Mouse (Mus musculus) kidney, postnatal 0 days (tissue): ENCODE measurements at regions not wholly inside any gene's neighbourhood (a gene's known extent, or its start where the extent isn't known, plus 50 kb on each side); places are given as distances from the start of the nearest gene placed in this dataset.

Experiments used
- ATAC-seq: fragments of 200-750 bp; cut with Nextera tagmentation; replicated peaks from 2 replicates; pipeline ENCODE4 v1.8.0; 2017; ENCODE audit warnings: low read depth, moderate number of reproducible peaks, moderate TSS enrichment, moderate library complexity; ENCODE audit not compliant: low FRiP score
- DNase-seq: peaks from one replicate; pipeline ENCODE4 v3.0.0-alpha.2; 2016; ENCODE audit warnings: low spot score
- H3K27ac ChIP-seq: fragments of 300-500 bp; sonication (generic); 2 replicates; pipeline ENCODE4 v1.5.1; 2014; ENCODE audit warnings: mild to moderate bottlenecking
- H3K27me3 ChIP-seq: fragments of 300-500 bp; sonication (generic); 2 replicates; pipeline ENCODE4 v1.6.1; 2014; ENCODE audit warnings: low read length, mixed read lengths; ENCODE audit not compliant: insufficient read depth
- H3K36me3 ChIP-seq: fragments of 300-500 bp; sonication (generic); 2 replicates; pipeline ENCODE4 v1.6.1; 2014; ENCODE audit warnings: low read length, mixed read lengths; ENCODE audit not compliant: insufficient read depth
- H3K4me1 ChIP-seq: fragments of 300-500 bp; sonication (generic); replicated peaks from 2 replicates; pipeline ENCODE4 v1.6.1; 2014; ENCODE audit warnings: antibody characterized with exemption, low read length, mixed read lengths; ENCODE audit not compliant: insufficient read depth
- H3K4me2 ChIP-seq: fragments of 300-500 bp; sonication (generic); 2 replicates; pipeline ENCODE4 v1.6.1; 2014; ENCODE audit warnings: mild to moderate bottlenecking, low read length, moderate library complexity, mixed read lengths
- H3K4me3 ChIP-seq: fragments of 300-500 bp; sonication (generic); replicated peaks from 2 replicates; pipeline ENCODE4 v1.5.1; 2014; ENCODE audit warnings: low read depth, low read length
- H3K9ac ChIP-seq: fragments of 300-500 bp; sonication (generic); 2 replicates; pipeline ENCODE4 v1.6.1; 2014; ENCODE audit warnings: low read depth, low read length
- H3K9me3 ChIP-seq: fragments of 300-500 bp; sonication (generic); replicated peaks from 2 replicates; pipeline ENCODE4 v1.6.1; 2016; ENCODE audit warnings: low read length, inconsistent platforms, mixed read lengths
- CTCF ChIP-seq: IDR thresholded peaks from 2 replicates; pipeline ENCODE4 v1.5.1; 2016; ENCODE audit warnings: antibody characterized with exemption, low read depth, mild to moderate bottlenecking, moderate library complexity
- WGBS: fragments of 180-500 bp; shearing (Covaris S2); extraction: QIAGEN DNeasy Blood & Tissue Kit; methylation state at CpG from one replicate; pipeline ENCODE4 v1.1.7; 2014; 5-methylcytosine and 5-hydroxymethylcytosine counted together

DNA sequence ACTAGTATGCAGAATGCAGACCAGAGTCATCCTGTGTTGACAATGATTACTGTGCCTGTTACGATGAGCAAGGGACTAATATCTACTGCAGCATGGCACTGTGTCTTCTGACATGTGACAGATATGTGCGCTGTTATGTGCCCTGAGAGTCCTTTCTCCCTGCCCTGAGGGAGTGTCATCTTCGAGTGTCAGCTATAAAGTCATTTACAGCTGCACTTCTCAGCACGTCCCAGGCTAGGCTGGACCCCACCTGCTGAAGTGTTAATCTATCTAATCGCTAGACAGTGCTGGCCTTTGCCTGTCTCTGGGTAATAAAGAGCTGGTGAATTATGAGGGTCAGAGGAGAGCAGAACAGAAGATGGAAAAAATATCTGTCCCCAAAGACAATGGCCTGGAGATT lies 337.7 kb downstream of the Prdm2 start:
- ATAC-seq (no peak), DNase-seq (no peak)
- Histone ChIP-seq H3K9me3 (no peaks in the 10 kb centered on the region), H3K36me3 (no peaks in the 10 kb centered on the region), H3K9ac (no peak overlapping the region), H3K4me3 (no peak overlapping the region), H3K27ac (no peak overlapping the region), H3K27me3 (no peaks in the 10 kb centered on the region), H3K4me2 (no peak overlapping the region), H3K4me1 (no peaks in the 10 kb centered on the region)
- no peak for TF ChIP-seq CTCF
- 34% methylated on average over 5 of the region's 5 CpGs for WGBS

GRCm38 (mm10) chr4:142866341-142866740 lies 346.5 kb downstream of the Prdm2 start:
- H3K27ac ChIP-seq, result no peak overlapping the region
- no peak overlapping the region for H3K4me3 ChIP-seq
- H3K9ac ChIP-seq, result no peak overlapping the region
- no peaks in the 10 kb centered on the region for H3K9me3 ChIP-seq
- DNase-seq (no peak), ATAC-seq (no peak)
- no peak overlapping the region for H3K4me2 ChIP-seq
- no peaks in the 10 kb centered on the region for H3K27me3 ChIP-seq
- no peaks in the 10 kb centered on the region for H3K36me3 ChIP-seq
- TF ChIP-seq CTCF, result no peak
- WGBS, result 88% methylated on average over 7 of the region's 7 CpGs
- no peaks in the 10 kb centered on the region for H3K4me1 ChIP-seq

DNA sequence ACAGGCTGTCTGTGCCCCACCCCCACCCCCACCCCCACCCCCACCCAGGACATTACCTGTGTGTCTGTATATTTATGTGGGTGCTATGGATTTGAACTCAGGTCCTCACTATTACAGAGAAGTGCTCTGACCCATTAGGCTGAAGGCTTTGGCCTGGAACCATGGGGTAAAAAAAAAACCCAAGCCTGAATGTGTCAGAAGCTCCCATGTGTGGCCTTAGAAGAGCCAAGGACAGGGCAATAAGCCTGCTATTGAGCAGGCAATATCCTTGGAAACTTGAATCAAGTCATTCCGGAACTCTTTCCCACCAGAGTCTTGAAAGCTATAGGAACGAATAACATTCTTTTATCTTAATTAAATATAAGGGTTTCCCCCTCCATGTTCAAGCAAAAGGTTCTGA lies 347.2 kb downstream of the Prdm2 start:
- TF ChIP-seq CTCF, result no peak
- Histone ChIP-seq H3K9me3 (no peaks in the 10 kb centered on the region), H3K9ac (no peak overlapping the region), H3K4me2 (no peak overlapping the region), H3K27me3 (no peaks in the 10 kb centered on the region), H3K27ac (no peak overlapping the region), H3K4me3 (no peak overlapping the region), H3K36me3 (no peaks in the 10 kb centered on the region), H3K4me1 (no peaks in the 10 kb centered on the region)
- ATAC-seq (no peak), DNase-seq (no peak)
- WGBS, result 97% methylated on average over 2 of the region's 2 CpGs

GRCm38 (mm10) chr4:142863939-142864338 lies 348.9 kb downstream of the Prdm2 start:
- 66% methylated on average over 5 of the region's 5 CpGs for WGBS
- Histone ChIP-seq H3K27me3 (no peaks in the 10 kb centered on the region), H3K4me1 (no peaks in the 10 kb centered on the region), H3K36me3 (no peaks in the 10 kb centered on the region), H3K9ac (no peak overlapping the region), H3K4me2 (no peak overlapping the region), H3K4me3 (no peak overlapping the region), H3K9me3 (no peaks in the 10 kb centered on the region), H3K27ac (no peak overlapping the region)
- DNase-seq, result no peak
- no peak for ATAC-seq
- TF ChIP-seq CTCF, result no peak

DNA sequence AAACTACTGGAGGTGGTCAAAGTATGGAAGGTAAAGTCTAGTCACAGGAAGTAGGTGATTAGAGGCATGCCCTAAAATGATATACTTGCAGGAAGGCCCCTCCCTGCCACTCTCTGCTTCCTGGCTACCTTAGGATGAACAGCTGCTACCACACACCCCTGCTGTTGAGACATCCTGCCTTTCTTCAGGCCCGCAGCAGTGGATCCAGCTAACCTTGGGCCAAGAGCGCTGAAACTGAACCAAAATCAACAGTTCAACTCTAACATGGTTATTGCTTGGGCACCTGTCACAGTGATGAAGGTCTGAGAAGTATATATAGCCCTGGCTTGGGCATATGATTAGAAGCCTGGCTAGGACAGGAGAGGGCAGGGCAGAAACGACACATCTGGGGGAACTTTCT lies 352.4 kb downstream of the Prdm2 start:
- no peak overlapping the region for H3K9ac ChIP-seq
- no peak overlapping the region for H3K4me3 ChIP-seq
- no peaks in the 10 kb centered on the region for H3K4me1 ChIP-seq
- H3K9me3 ChIP-seq, result no peaks in the 10 kb centered on the region
- no peak overlapping the region for H3K4me2 ChIP-seq
- no peak overlapping the region for H3K27ac ChIP-seq
- 85% methylated on average over 3 of the region's 3 CpGs for WGBS
- no peak for DNase-seq
- H3K27me3 ChIP-seq, result no peaks in the 10 kb centered on the region
- no peak for TF ChIP-seq CTCF
- no peaks in the 10 kb centered on the region for H3K36me3 ChIP-seq
- no peak for ATAC-seq

DNA sequence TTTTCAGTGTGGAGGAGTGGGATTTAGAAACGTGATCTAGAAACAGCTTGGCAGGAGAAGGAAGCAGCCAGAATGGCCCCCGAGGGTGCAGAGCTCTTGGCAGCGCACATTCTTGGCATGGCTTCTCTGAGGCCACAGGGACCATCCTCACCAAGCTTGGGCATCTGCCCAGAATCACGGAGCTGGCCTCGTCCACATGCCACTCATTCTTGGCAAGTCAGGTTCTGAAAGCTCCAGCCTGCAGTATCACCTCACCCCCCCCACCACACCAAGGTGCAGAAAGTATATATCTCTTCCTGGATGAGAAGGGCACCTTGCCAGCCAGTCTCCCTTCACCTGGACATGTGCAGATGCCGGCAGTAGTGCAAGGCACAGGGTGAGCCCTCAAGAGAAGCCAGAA lies 356.2 kb downstream of the Prdm2 start:
- H3K27me3 ChIP-seq, result no peaks in the 10 kb centered on the region
- no peak overlapping the region for H3K4me2 ChIP-seq
- no peak overlapping the region for H3K4me3 ChIP-seq
- 43% methylated on average over 6 of the region's 6 CpGs for WGBS
- H3K36me3 ChIP-seq, result no peaks in the 10 kb centered on the region
- H3K4me1 ChIP-seq, result no peaks in the 10 kb centered on the region
- H3K27ac ChIP-seq, result no peak overlapping the region
- H3K9ac ChIP-seq, result no peak overlapping the region
- no peaks in the 10 kb centered on the region for H3K9me3 ChIP-seq
- no peak for DNase-seq
- TF ChIP-seq CTCF, result no peak
- no peak for ATAC-seq

GRCm38 (mm10) chr4:142855635-142856034 lies 357.2 kb downstream of the Prdm2 start:
- Histone ChIP-seq H3K4me2 (no peak overlapping the region), H3K27me3 (no peaks in the 10 kb centered on the region), H3K4me1 (no peaks in the 10 kb centered on the region), H3K9ac (no peak overlapping the region), H3K36me3 (no peaks in the 10 kb centered on the region), H3K27ac (no peak overlapping the region), H3K9me3 (no peaks in the 10 kb centered on the region), H3K4me3 (no peak overlapping the region)
- DNase-seq (no peak), ATAC-seq (no peak)
- no peak for TF ChIP-seq CTCF
- WGBS, result 87% methylated on average over 6 of the region's 6 CpGs
